Mouse (Mus musculus) forebrain, embryonic 12.5 days (tissue): ENCODE data around the gene Sft2d2. TPM values are rescaled to one million over a fixed set of nuclear protein-coding genes. Genes with fewer than 3 reads are reported as not detected.

Source experiments
- polyA plus RNA-seq: library from polyadenylated mRNA; unstranded; fragments of >200 nt; fragmentation: Nextera tagmentation; extraction: Ambion mirVana; gene quantifications from 2 replicates; pipeline ENCODE4 v1.2.1, GENCODE M21; 2016

The Sft2d2 gene
- polyA plus RNA-seq, 1 experiment from 2014 or later = 11.9 TPM

Other genes starting within 250 kb of the Sft2d2 start
- not detected in 2 replicates for gene Tbx19, start 33.7 kb downstream of the Sft2d2 start, polyA plus RNA-seq
- gene Tiprl, start 42.6 kb upstream of the Sft2d2 start, polyA plus RNA-seq = 106 and 107 TPM in 2 replicates
- gene Gpr161, start 101.4 kb upstream of the Sft2d2 start, polyA plus RNA-seq = 3.4 and 3.7 TPM in 2 replicates